Mouse (Mus musculus): ENCODE results near the gene Fam167b. TPM values are rescaled to one million over a fixed set of nuclear protein-coding genes. Genes with fewer than 3 reads are reported as not detected.

Fam167b gene
- polyA plus RNA-seq, 1 experiment from 2014 or later: 0.25 TPM

- no peaks in the 10 kb centered on the region for H3K9me3 ChIP-seq
- no peaks in the 10 kb centered on the region for H3K27me3 ChIP-seq
- peaks cover 5% of the 10 kb centered on the region; the same call in 1 of the 2 replicates for H3K4me1 ChIP-seq
- no peaks in the 10 kb centered on the region for H3K36me3 ChIP-seq
- H3K4me2 ChIP-seq (replicated peaks): no peak overlapping the region
- no peak overlapping the region for H3K9ac ChIP-seq (replicated peaks)
- ATAC-seq (replicated peaks): no peak
- H3K27ac ChIP-seq (replicated peaks): no peak overlapping the region
- 82% methylated on average over 13 of the region's 13 CpGs for WGBS
- H3K4me3 ChIP-seq: no peak overlapping the region
Observed at GRCm38 (mm10) chr4:129572236-129573092, 5.9 kb downstream of the Fam167b start.

- no peaks in the 10 kb centered on the region for H3K36me3 ChIP-seq
- WGBS: 77% methylated on average over 8 of the region's 8 CpGs
- no peak overlapping the region for H3K4me3 ChIP-seq
- H3K9me3 ChIP-seq: no peaks in the 10 kb centered on the region
- no peak overlapping the region for H3K9ac ChIP-seq (replicated peaks)
- no peak overlapping the region for H3K27ac ChIP-seq (replicated peaks)
- H3K4me1 ChIP-seq: no peaks in the 10 kb centered on the region
- ATAC-seq (replicated peaks): no peak
- no peaks in the 10 kb centered on the region for H3K27me3 ChIP-seq
- no peak overlapping the region for H3K4me2 ChIP-seq (replicated peaks)
Observed at GRCm38 (mm10) chr4:129571551-129572084, 6.7 kb downstream of the Fam167b start.

GRCm38 (mm10) chr4:129570028-129570427 lies 8.3 kb downstream of the Fam167b start:
- H3K27ac ChIP-seq (replicated peaks): no peak overlapping the region
- no peak overlapping the region for H3K4me3 ChIP-seq
- no peaks in the 10 kb centered on the region for H3K9me3 ChIP-seq
- no peaks in the 10 kb centered on the region for H3K36me3 ChIP-seq
- no peaks in the 10 kb centered on the region for H3K4me1 ChIP-seq
- no peak for ATAC-seq (replicated peaks)
- WGBS: 92% methylated on average over 6 of the region's 6 CpGs
- H3K9ac ChIP-seq (replicated peaks): no peak overlapping the region
- H3K4me2 ChIP-seq (replicated peaks): no peak overlapping the region
- H3K27me3 ChIP-seq: no peaks in the 10 kb centered on the region

GRCm38 (mm10) chr4:129568366-129568765 lies 10.0 kb downstream of the Fam167b start:
- no peaks in the 10 kb centered on the region for H3K4me1 ChIP-seq
- H3K36me3 ChIP-seq: no peaks in the 10 kb centered on the region
- 90% methylated on average over 7 of the region's 7 CpGs for WGBS
- no peak overlapping the region for H3K4me2 ChIP-seq (replicated peaks)
- no peak overlapping the region for H3K4me3 ChIP-seq
- ATAC-seq (replicated peaks): no peak
- no peaks in the 10 kb centered on the region for H3K27me3 ChIP-seq
- no peaks in the 10 kb centered on the region for H3K9me3 ChIP-seq
- no peak overlapping the region for H3K9ac ChIP-seq (replicated peaks)
- no peak overlapping the region for H3K27ac ChIP-seq (replicated peaks)

GRCm38 (mm10) chr4:129565139-129565538 lies 13.2 kb downstream of the Fam167b start:
- no peaks in the 10 kb centered on the region for H3K36me3 ChIP-seq
- no peaks in the 10 kb centered on the region for H3K9me3 ChIP-seq
- no peaks in the 10 kb centered on the region for H3K4me1 ChIP-seq
- H3K27me3 ChIP-seq: no peaks in the 10 kb centered on the region
- 86% methylated on average over 6 of the region's 6 CpGs for WGBS
- H3K4me2 ChIP-seq (replicated peaks): no peak overlapping the region
- H3K27ac ChIP-seq (replicated peaks): no peak overlapping the region
- no peak overlapping the region for H3K9ac ChIP-seq (replicated peaks)
- H3K4me3 ChIP-seq: no peak overlapping the region
- no peak for ATAC-seq (replicated peaks)

GRCm38 (mm10) chr4:129563718-129564117 lies 14.6 kb downstream of the Fam167b start:
- Histone ChIP-seq H3K4me2 (replicated peaks) (no peak overlapping the region), H3K4me3 (no peak overlapping the region), H3K9me3 (no peaks in the 10 kb centered on the region), H3K9ac (replicated peaks) (no peak overlapping the region), H3K27me3 (no peaks in the 10 kb centered on the region), H3K36me3 (no peaks in the 10 kb centered on the region), H3K4me1 (no peaks in the 10 kb centered on the region), H3K27ac (replicated peaks) (no peak overlapping the region)
- WGBS: 82% methylated on average over 8 of the region's 8 CpGs
- ATAC-seq (replicated peaks): no peak

- no peak overlapping the region for H3K4me2 ChIP-seq (replicated peaks)
- H3K27ac ChIP-seq (replicated peaks): no peak overlapping the region
- no peak overlapping the region for H3K4me3 ChIP-seq
- H3K36me3 ChIP-seq: no peaks in the 10 kb centered on the region
- ATAC-seq (replicated peaks): no peak
- H3K9me3 ChIP-seq: no peaks in the 10 kb centered on the region
- H3K9ac ChIP-seq (replicated peaks): no peak overlapping the region
- 94% methylated on average over 5 of the region's 5 CpGs for WGBS
- peaks cover 5% of the 10 kb centered on the region for H3K4me1 ChIP-seq
- no peaks in the 10 kb centered on the region for H3K27me3 ChIP-seq
Observed at GRCm38 (mm10) chr4:129561184-129561583, 17.2 kb downstream of the Fam167b start.

GRCm38 (mm10) chr4:129558321-129558955 lies 19.9 kb downstream of the Fam167b start:
- Histone ChIP-seq H3K4me1 (peaks cover 12% of the 10 kb centered on the region), H3K27ac (replicated peaks) (no peak overlapping the region), H3K9ac (replicated peaks) (no peak overlapping the region), H3K4me2 (replicated peaks) (no peak overlapping the region), H3K36me3 (no peaks in the 10 kb centered on the region), H3K4me3 (no peak overlapping the region), H3K27me3 (no peaks in the 10 kb centered on the region), H3K9me3 (no peaks in the 10 kb centered on the region)
- WGBS: 88% methylated on average over 12 of the region's 12 CpGs
- ATAC-seq (replicated peaks): no peak

- H3K4me2 ChIP-seq (replicated peaks): peak overlapping the region; percentile 69; the same call in 1 of the 2 replicates
- H3K9ac ChIP-seq (replicated peaks): peak overlapping the region; percentile 53; the same call in 1 of the 2 replicates
- H3K27ac ChIP-seq (replicated peaks): no peak overlapping the region
- H3K27me3 ChIP-seq: no peaks in the 10 kb centered on the region
- H3K4me1 ChIP-seq: peaks cover 12% of the 10 kb centered on the region
- H3K36me3 ChIP-seq: no peaks in the 10 kb centered on the region
- H3K9me3 ChIP-seq: no peaks in the 10 kb centered on the region
- WGBS: 81% methylated on average over 9 of the region's 9 CpGs
- H3K4me3 ChIP-seq: no peak overlapping the region
- no peak for ATAC-seq (replicated peaks)
Observed at GRCm38 (mm10) chr4:129557256-129557808, 21.0 kb downstream of the Fam167b start.

GRCm38 (mm10) chr4:129556532-129557223 lies 21.7 kb downstream of the Fam167b start:
- H3K4me2 ChIP-seq (replicated peaks): peak overlapping the region; percentile 69
- H3K9me3 ChIP-seq: no peaks in the 10 kb centered on the region
- ATAC-seq (replicated peaks): peak; percentile 85
- H3K27ac ChIP-seq (replicated peaks): peak overlapping the region; percentile 46; the same call in 1 of the 2 replicates
- 8% methylated on average over 33 of the region's 33 CpGs for WGBS
- H3K4me1 ChIP-seq: peaks cover 12% of the 10 kb centered on the region
- H3K4me3 ChIP-seq: peak overlapping the region; percentile 47
- H3K27me3 ChIP-seq: no peaks in the 10 kb centered on the region
- H3K36me3 ChIP-seq: no peaks in the 10 kb centered on the region
- H3K9ac ChIP-seq (replicated peaks): peak overlapping the region; percentile 53

- Histone ChIP-seq H3K9ac (replicated peaks) (peak overlapping the region; percentile 53), H3K4me3 (peak overlapping the region; percentile 47), H3K9me3 (no peaks in the 10 kb centered on the region), H3K4me1 (peaks cover 12% of the 10 kb centered on the region), H3K4me2 (replicated peaks) (peak overlapping the region; percentile 69), H3K36me3 (no peaks in the 10 kb centered on the region), H3K27me3 (no peaks in the 10 kb centered on the region), H3K27ac (replicated peaks) (peak overlapping the region; percentile 35)
- ATAC-seq (replicated peaks): peak; percentile 69
- WGBS: under 1% methylated on average over 24 of the region's 24 CpGs
Observed at GRCm38 (mm10) chr4:129555862-129556531, 22.4 kb downstream of the Fam167b start.
